Mouse (Mus musculus): ENCODE data around the gene Cacfd1.

DNA sequence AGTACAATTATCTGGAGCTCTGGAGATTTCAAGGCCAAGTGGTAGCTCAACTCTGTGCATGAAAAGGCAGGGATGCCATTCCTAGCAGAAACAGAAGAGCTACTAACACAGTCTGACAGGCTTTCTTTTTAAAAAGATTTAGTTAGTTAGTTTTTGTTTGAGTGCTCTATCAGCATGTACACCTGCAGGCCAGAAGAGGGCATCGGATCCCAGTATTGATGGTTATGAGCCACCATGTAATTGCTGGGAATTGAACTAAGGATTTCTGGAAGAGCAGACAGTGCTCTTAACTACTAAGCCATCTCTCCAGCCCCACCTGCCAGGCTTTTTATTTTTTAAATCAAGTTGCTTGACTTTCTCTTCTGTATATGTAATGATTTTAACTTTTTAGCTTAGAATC, 12.2 kb upstream of the Cacfd1 start:
- TF ChIP-seq CTCF (IDR thresholded peaks at IDR 0.05; ENCODE audit: low read depth) (no peak), EP300 (IDR thresholded peaks at IDR 0.05; ENCODE audit: low read depth) (no peak)

Data from liver, embryonic 14.5 days (tissue).